Mouse (Mus musculus): ENCODE measurements around the gene Dis3l.

GRCm38 (mm10) chr9:64306476-64307312 lies 34.4 kb downstream of the Dis3l start:
- TF ChIP-seq POLR2A (IDR thresholded peaks at IDR 0.05; ENCODE audit: low read depth, low read length) (no peak), CTCF (IDR thresholded peaks at IDR 0.05; ENCODE audit: extremely low read depth, insufficient read length, insufficient replicate concordance, low read depth, low read length) (no peak)

Data from small intestine, adult 2 months (tissue).